Mouse (Mus musculus): ENCODE data around the gene Hsd11b1.

DNA sequence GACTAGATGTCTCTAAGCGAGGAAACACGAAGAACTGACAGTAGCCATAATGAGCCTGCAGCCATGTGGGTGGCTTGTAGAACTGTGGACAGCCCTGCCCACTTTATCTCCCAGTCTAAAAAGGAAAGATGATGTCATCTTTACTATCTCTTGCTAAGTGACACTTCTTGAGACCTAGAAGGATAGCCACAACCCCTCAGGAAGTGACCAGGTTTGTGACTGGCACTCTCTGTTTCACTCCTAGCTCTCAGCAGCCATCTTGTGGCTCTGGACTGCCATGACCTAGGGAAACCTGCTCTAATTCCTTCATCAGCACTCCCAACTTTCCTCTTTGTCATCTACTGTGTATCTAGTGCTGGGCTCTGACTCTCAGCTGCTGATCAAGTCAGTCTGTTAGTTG, 65.6 kb downstream of the Hsd11b1 start:
- TF ChIP-seq POLR2A (IDR thresholded peaks at IDR 0.05; ENCODE audit: extremely low read depth, insufficient read depth, low read length) (no peak), CTCF (IDR thresholded peaks at IDR 0.05; ENCODE audit: low read depth, low read length) (peak; percentile 27; the same call in 1 of the 2 replicates)

Data from liver, adult 2 months (tissue).